ENCODE assay signal across 14 mouse cellular contexts in the genomic region with DNA sequence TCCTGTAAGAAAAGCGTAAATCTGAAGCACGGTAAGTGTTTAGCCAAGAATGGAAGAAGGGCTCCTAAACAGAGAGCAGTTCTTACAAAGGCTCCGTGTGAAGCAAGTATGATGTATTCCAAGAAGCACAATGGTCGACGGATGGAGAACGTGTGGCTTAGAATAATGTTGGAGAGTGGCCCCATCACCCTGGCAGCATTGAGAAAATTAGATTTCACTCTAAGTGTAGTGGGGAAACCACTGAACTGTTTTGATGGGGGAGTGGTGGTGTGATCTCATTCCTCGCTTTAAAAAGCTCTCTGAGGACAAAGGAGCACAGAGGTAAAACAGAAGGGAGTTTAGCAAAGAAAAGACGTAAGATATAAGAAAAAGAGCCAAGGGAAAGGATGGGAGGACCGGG.
"Had no signal": no experiment of that assay in that cellular context is flagged by ENCODE, and none has a peak within 500 bp of the region (broad histone marks: within the 10 kb centered on the region; RNA-seq: fewer than 3 reads in every experiment).

No protein-coding gene starts in this region.

- H3K36me3 ChIP-seq: neural tube, embryonic 15.5 days had no signal

- H3K4me2 ChIP-seq: limb, embryonic 15.5 days; liver, embryonic 12.5 days; lung, embryonic 14.5 days; neural tube, embryonic 15.5 days had no signal

- H3K27ac ChIP-seq: liver, embryonic 12.5 days; midbrain, embryonic 10.5 days; neural tube, embryonic 15.5 days had no signal

- H3K9me3 ChIP-seq: limb, embryonic 15.5 days; midbrain, embryonic 10.5 days; neural tube, embryonic 15.5 days had no signal

- DNase-seq: kidney, postnatal 14 days; lung, embryonic 14.5 days; lung, postnatal 10 days; lung, postnatal 4 days; midbrain, embryonic 14.5 days; right cerebral cortex, postnatal 4 days; spleen, adult 18-20 months; thymus, adult 18-20 months; thymus, postnatal 14 days had no signal

- H3K4me3 ChIP-seq: limb, embryonic 15.5 days; liver, embryonic 12.5 days; midbrain, embryonic 10.5 days; myocyte; neural tube, embryonic 15.5 days had no signal

- ATAC-seq: liver, embryonic 12.5 days had no signal

- H3K4me1 ChIP-seq: limb, embryonic 15.5 days had no signal

- H3K27me3 ChIP-seq: limb, embryonic 15.5 days; liver, embryonic 12.5 days had no signal

- H3K9ac ChIP-seq: limb, embryonic 15.5 days; liver, embryonic 12.5 days; lung, embryonic 14.5 days; neural tube, embryonic 15.5 days had no signal
